Mouse (Mus musculus): Measurements from ENCODE around the gene Cks1brt. TPM values are rescaled to one million over a fixed set of nuclear protein-coding genes. Genes with fewer than 3 reads are reported as not detected.
"Not testable (repeated sequence)": the region's sequence is repeated elsewhere in the genome, so short reads cannot be mapped to it uniquely, and the experiment has no call there.

Gene Cks1brt
- polyA plus RNA-seq, 1 experiment = 1.3 TPM

- Histone ChIP-seq H3K4me3 (ENCODE audit: low read depth, low read length) (no peak within 1 kb of the TSS), H3K36me3 (ENCODE audit: control insufficient read depth, insufficient read depth, low read length, poor library complexity, severe bottlenecking) (no peaks in the 10 kb centered on the region), H3K9ac (ENCODE audit: low read depth, poor library complexity, severe bottlenecking) (no peak within 1 kb of the TSS), H3K9me3 (replicated peaks; ENCODE audit: control insufficient read depth, insufficient read depth, low read length, poor library complexity, severe bottlenecking) (peaks cover 3% of the 10 kb centered on the region; the same call in 1 of the 2 replicates), H3K4me1 (ENCODE audit: control insufficient read depth, insufficient read depth, low read length) (no peaks in the 10 kb centered on the region), H3K27ac (ENCODE audit: insufficient read depth, low read length) (no peak within 1 kb of the TSS), H3K27me3 (ENCODE audit: control insufficient read depth, insufficient read depth, low read length, poor library complexity, severe bottlenecking) (0 out of 2 replicates have a peak, but pooled peaks cover 2% of the 10 kb centered on the region)
- TF ChIP-seq POLR2A (IDR thresholded peaks at IDR 0.05; ENCODE audit: insufficient read depth, low read length) = no peak
- no peak for TF ChIP-seq EP300 (IDR thresholded peaks at IDR 0.05; ENCODE audit: insufficient read depth, low read depth, low read length)
- no peak for TF ChIP-seq CTCF (IDR thresholded peaks at IDR 0.05; ENCODE audit: low read depth, low read length)
Measured at GRCm38 (mm10) chr8:85122995-85123394, 28.7 kb upstream of the Cks1brt start, which contains the start of gene Zfp791. Zfp791 (minus strand) TSS chr8:85123095.

- no peak for TF ChIP-seq CTCF (IDR thresholded peaks at IDR 0.05; ENCODE audit: low read depth, low read length)
- TF ChIP-seq EP300 (IDR thresholded peaks at IDR 0.05; ENCODE audit: insufficient read depth, low read depth, low read length) = no peak
- TF ChIP-seq POLR2A (IDR thresholded peaks at IDR 0.05; ENCODE audit: insufficient read depth, low read length) = no peak
- Histone ChIP-seq H3K27ac (ENCODE audit: insufficient read depth, low read length) (no peak overlapping the region), H3K9me3 (replicated peaks; ENCODE audit: control insufficient read depth, insufficient read depth, low read length, poor library complexity, severe bottlenecking) (peaks cover 3% of the 10 kb centered on the region; the same call in 1 of the 2 replicates), H3K27me3 (ENCODE audit: control insufficient read depth, insufficient read depth, low read length, poor library complexity, severe bottlenecking) (0 out of 2 replicates have a peak, but pooled peaks cover 2% of the 10 kb centered on the region), H3K9ac (ENCODE audit: low read depth, poor library complexity, severe bottlenecking) (no peak overlapping the region), H3K4me1 (ENCODE audit: control insufficient read depth, insufficient read depth, low read length) (no peaks in the 10 kb centered on the region), H3K4me3 (ENCODE audit: low read depth, low read length) (no peak overlapping the region), H3K36me3 (ENCODE audit: control insufficient read depth, insufficient read depth, low read length, poor library complexity, severe bottlenecking) (no peaks in the 10 kb centered on the region)
Measured at GRCm38 (mm10) chr8:85123691-85124090, 28.0 kb upstream of the Cks1brt start.

DNA sequence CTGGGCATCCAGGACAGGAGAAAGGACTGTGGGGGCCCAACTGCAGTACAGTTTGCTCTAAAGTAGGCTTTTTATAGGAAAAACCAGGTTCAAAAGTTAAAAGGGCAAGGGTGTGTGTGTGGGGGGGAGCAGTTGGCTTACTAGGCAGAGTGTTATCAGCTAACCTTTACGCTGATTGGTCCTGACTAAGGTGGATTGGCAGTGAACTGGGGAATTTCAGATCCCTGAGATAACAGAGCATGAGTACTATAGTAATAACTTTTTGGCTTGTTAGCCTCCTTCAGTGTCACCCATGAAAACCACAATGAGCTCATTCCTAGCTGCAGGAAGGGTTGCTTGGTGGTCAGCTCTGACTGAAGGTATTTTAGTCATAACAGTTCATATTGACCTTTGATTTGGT lies 19.4 kb upstream of the Cks1brt start:
- no peaks in the 10 kb centered on the region for H3K27me3 ChIP-seq (ENCODE audit: control insufficient read depth, insufficient read depth, low read length, poor library complexity, severe bottlenecking)
- no peak overlapping the region for H3K27ac ChIP-seq (ENCODE audit: insufficient read depth, low read length)
- no peak overlapping the region for H3K4me3 ChIP-seq (ENCODE audit: low read depth, low read length)
- H3K9me3 ChIP-seq (replicated peaks; ENCODE audit: control insufficient read depth, insufficient read depth, low read length, poor library complexity, severe bottlenecking) = peaks cover 14% of the 10 kb centered on the region
- TF ChIP-seq POLR2A (IDR thresholded peaks at IDR 0.05; ENCODE audit: insufficient read depth, low read length) (no peak), CTCF (IDR thresholded peaks at IDR 0.05; ENCODE audit: low read depth, low read length) (no peak), EP300 (IDR thresholded peaks at IDR 0.05; ENCODE audit: insufficient read depth, low read depth, low read length) (no peak)
- H3K9ac ChIP-seq (ENCODE audit: low read depth, poor library complexity, severe bottlenecking) = no peak overlapping the region
- H3K4me1 ChIP-seq (ENCODE audit: control insufficient read depth, insufficient read depth, low read length) = no peaks in the 10 kb centered on the region
- no peaks in the 10 kb centered on the region for H3K36me3 ChIP-seq (ENCODE audit: control insufficient read depth, insufficient read depth, low read length, poor library complexity, severe bottlenecking)

GRCm38 (mm10) chr8:85135690-85136089 lies 16.0 kb upstream of the Cks1brt start:
- H3K4me1 ChIP-seq (ENCODE audit: control insufficient read depth, insufficient read depth, low read length); H3K9ac ChIP-seq (ENCODE audit: low read depth, poor library complexity, severe bottlenecking); H3K27me3 ChIP-seq (ENCODE audit: control insufficient read depth, insufficient read depth, low read length, poor library complexity, severe bottlenecking); H3K27ac ChIP-seq (ENCODE audit: insufficient read depth, low read length); H3K36me3 ChIP-seq (ENCODE audit: control insufficient read depth, insufficient read depth, low read length, poor library complexity, severe bottlenecking); H3K4me3 ChIP-seq (ENCODE audit: low read depth, low read length): not testable (repeated sequence)
- peaks cover 14% of the 10 kb centered on the region for H3K9me3 ChIP-seq (replicated peaks; ENCODE audit: control insufficient read depth, insufficient read depth, low read length, poor library complexity, severe bottlenecking)

- H3K9me3 ChIP-seq (replicated peaks; ENCODE audit: control insufficient read depth, insufficient read depth, low read length, poor library complexity, severe bottlenecking) = peaks cover 24% of the 10 kb centered on the region
- TF ChIP-seq EP300 (IDR thresholded peaks at IDR 0.05; ENCODE audit: insufficient read depth, low read depth, low read length) = no peak
- no peak for TF ChIP-seq POLR2A (IDR thresholded peaks at IDR 0.05; ENCODE audit: insufficient read depth, low read length)
- no peak overlapping the region for H3K9ac ChIP-seq (ENCODE audit: low read depth, poor library complexity, severe bottlenecking)
- H3K27me3 ChIP-seq (ENCODE audit: control insufficient read depth, insufficient read depth, low read length, poor library complexity, severe bottlenecking) = no peaks in the 10 kb centered on the region
- no peaks in the 10 kb centered on the region for H3K36me3 ChIP-seq (ENCODE audit: control insufficient read depth, insufficient read depth, low read length, poor library complexity, severe bottlenecking)
- H3K27ac ChIP-seq (ENCODE audit: insufficient read depth, low read length) = no peak overlapping the region
- H3K4me3 ChIP-seq (ENCODE audit: low read depth, low read length) = no peak overlapping the region
- H3K4me1 ChIP-seq (ENCODE audit: control insufficient read depth, insufficient read depth, low read length) = no peaks in the 10 kb centered on the region
Measured at GRCm38 (mm10) chr8:85142516-85142915, 9.2 kb upstream of the Cks1brt start.

- TF ChIP-seq CTCF (IDR thresholded peaks at IDR 0.05; ENCODE audit: low read depth, low read length) (peak; percentile 42), POLR2A (IDR thresholded peaks at IDR 0.05; ENCODE audit: insufficient read depth, low read length) (no peak)
Measured at GRCm38 (mm10) chr8:85171291-85171690, 19.6 kb downstream of the Cks1brt start.

More at GRCm38 (mm10) chr8:85171291-85171690, 19.6 kb downstream of the Cks1brt start:
- no peak overlapping the region for H3K4me3 ChIP-seq (ENCODE audit: low read depth, low read length)
- H3K27me3 ChIP-seq (ENCODE audit: control insufficient read depth, insufficient read depth, low read length, poor library complexity, severe bottlenecking) = no peaks in the 10 kb centered on the region; the same call in 1 of the 2 replicates
- H3K9ac ChIP-seq (ENCODE audit: low read depth, poor library complexity, severe bottlenecking) = no peak overlapping the region
- no peak overlapping the region for H3K27ac ChIP-seq (ENCODE audit: insufficient read depth, low read length)
- peaks cover 6% of the 10 kb centered on the region for H3K9me3 ChIP-seq (replicated peaks; ENCODE audit: control insufficient read depth, insufficient read depth, low read length, poor library complexity, severe bottlenecking)
- H3K36me3 ChIP-seq (ENCODE audit: control insufficient read depth, insufficient read depth, low read length, poor library complexity, severe bottlenecking) = no peaks in the 10 kb centered on the region
- no peaks in the 10 kb centered on the region for H3K4me1 ChIP-seq (ENCODE audit: control insufficient read depth, insufficient read depth, low read length)
